Mouse (Mus musculus): Measurements from ENCODE around the gene Kif11. TPM values are rescaled to one million over a fixed set of nuclear protein-coding genes. Genes with fewer than 3 reads are reported as not detected.

Gene Kif11
- polyA plus RNA-seq, 2 experiments, result 46.7 to 47.1 TPM

DNA sequence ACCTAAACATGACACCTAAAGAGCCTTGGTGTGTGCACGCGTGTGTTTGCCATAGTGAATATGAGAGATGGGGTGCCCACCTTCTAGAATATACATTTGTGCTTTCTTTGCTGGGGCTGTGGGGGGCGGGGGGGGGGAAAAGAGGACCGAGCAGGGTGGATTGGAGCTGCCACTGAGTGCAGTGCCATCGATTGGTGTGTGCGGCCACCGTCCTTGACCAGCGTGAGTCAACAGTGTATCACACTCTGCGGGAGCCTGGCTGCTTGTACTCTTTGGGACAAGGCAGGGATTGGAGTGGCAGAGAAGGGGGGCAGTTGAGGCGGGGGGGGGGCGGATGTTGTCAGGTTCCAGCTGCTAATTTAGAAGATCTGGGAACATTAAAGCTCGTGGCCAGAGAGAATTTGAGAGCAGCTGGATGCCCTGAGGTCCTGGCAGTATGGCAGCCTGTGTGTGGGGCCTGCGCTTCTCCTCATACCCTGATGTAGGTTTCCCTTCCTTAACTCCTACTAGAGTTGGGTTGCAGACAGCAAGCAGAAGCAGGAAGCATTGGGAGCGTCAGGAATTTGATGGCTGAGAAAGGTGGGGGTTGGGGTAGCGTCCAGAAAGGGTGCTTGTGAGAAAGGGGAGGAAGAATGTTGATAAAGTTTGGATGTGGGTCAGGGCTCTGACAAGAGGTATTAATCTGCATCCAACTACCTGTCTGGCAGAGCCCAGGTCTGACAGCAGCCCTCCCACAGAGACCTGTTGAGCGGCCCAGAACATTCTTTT, 64.7 kb downstream of the Kif11 start:
- ATAC-seq (ENCODE audit: low FRiP score, low read depth) (no peak), DNase-seq (ENCODE audit: low spot score) (no peak)
- peaks cover 41% of the 10 kb centered on the region for H3K27me3 ChIP-seq (ENCODE audit: control insufficient read depth, insufficient read depth, low read length)
- WGBS, result 67% methylated on average over 14 of the region's 16 CpGs
- no peak overlapping the region for H3K27ac ChIP-seq (replicated peaks; ENCODE audit: low read depth, low read length)
- no peak overlapping the region for H3K9ac ChIP-seq (ENCODE audit: low read depth, low read length, severe bottlenecking)
- no peaks in the 10 kb centered on the region for H3K9me3 ChIP-seq (ENCODE audit: control insufficient read depth, low read length)
- H3K4me2 ChIP-seq (replicated peaks; ENCODE audit: low read depth, low read length, severe bottlenecking), result no peak overlapping the region
- no peaks in the 10 kb centered on the region for H3K4me1 ChIP-seq (ENCODE audit: control insufficient read depth, insufficient read depth, low read length)
- no peaks in the 10 kb centered on the region for H3K36me3 ChIP-seq (ENCODE audit: control insufficient read depth, insufficient read depth, low read length)
- TF ChIP-seq POLR2A (IDR thresholded peaks at IDR 0.05; ENCODE audit: borderline replicate concordance, extremely low read depth, insufficient read depth, insufficient read length), result no peak
- no peak overlapping the region for H3K4me3 ChIP-seq (replicated peaks; ENCODE audit: low read length)

GRCm38 (mm10) chr19:37442524-37443286, 66.5 kb downstream of the Kif11 start:
- Histone ChIP-seq H3K4me1 (ENCODE audit: control insufficient read depth, insufficient read depth, low read length) (no peaks in the 10 kb centered on the region), H3K9ac (ENCODE audit: low read depth, low read length, severe bottlenecking) (no peak overlapping the region), H3K27me3 (ENCODE audit: control insufficient read depth, insufficient read depth, low read length) (peaks cover 23% of the 10 kb centered on the region), H3K4me2 (replicated peaks; ENCODE audit: low read depth, low read length, severe bottlenecking) (no peak overlapping the region), H3K27ac (replicated peaks; ENCODE audit: low read depth, low read length) (no peak overlapping the region), H3K9me3 (ENCODE audit: control insufficient read depth, low read length) (no peaks in the 10 kb centered on the region), H3K36me3 (ENCODE audit: control insufficient read depth, insufficient read depth, low read length) (no peaks in the 10 kb centered on the region), H3K4me3 (replicated peaks; ENCODE audit: low read length) (no peak overlapping the region)
- TF ChIP-seq POLR2A (IDR thresholded peaks at IDR 0.05; ENCODE audit: borderline replicate concordance, extremely low read depth, insufficient read depth, insufficient read length), result no peak
- DNase-seq (ENCODE audit: low spot score) (no peak), ATAC-seq (ENCODE audit: low FRiP score, low read depth) (no peak)
- 76% methylated on average over 10 of the region's 10 CpGs for WGBS

- Histone ChIP-seq H3K36me3 (ENCODE audit: control insufficient read depth, insufficient read depth, low read length) (no peaks in the 10 kb centered on the region), H3K4me3 (replicated peaks; ENCODE audit: low read length) (no peak overlapping the region), H3K4me1 (ENCODE audit: control insufficient read depth, insufficient read depth, low read length) (no peaks in the 10 kb centered on the region), H3K4me2 (replicated peaks; ENCODE audit: low read depth, low read length, severe bottlenecking) (no peak overlapping the region), H3K27ac (replicated peaks; ENCODE audit: low read depth, low read length) (no peak overlapping the region), H3K27me3 (ENCODE audit: control insufficient read depth, insufficient read depth, low read length) (peaks cover 16% of the 10 kb centered on the region), H3K9me3 (ENCODE audit: control insufficient read depth, low read length) (no peaks in the 10 kb centered on the region), H3K9ac (ENCODE audit: low read depth, low read length, severe bottlenecking) (no peak overlapping the region)
- no peak for ATAC-seq (ENCODE audit: low FRiP score, low read depth)
- no peak for TF ChIP-seq POLR2A (IDR thresholded peaks at IDR 0.05; ENCODE audit: borderline replicate concordance, extremely low read depth, insufficient read depth, insufficient read length)
- no peak for DNase-seq (ENCODE audit: low spot score)
- WGBS, result 69% methylated on average over 4 of the region's 4 CpGs
Measured at GRCm38 (mm10) chr19:37443631-37444140, 67.5 kb downstream of the Kif11 start.

DNA sequence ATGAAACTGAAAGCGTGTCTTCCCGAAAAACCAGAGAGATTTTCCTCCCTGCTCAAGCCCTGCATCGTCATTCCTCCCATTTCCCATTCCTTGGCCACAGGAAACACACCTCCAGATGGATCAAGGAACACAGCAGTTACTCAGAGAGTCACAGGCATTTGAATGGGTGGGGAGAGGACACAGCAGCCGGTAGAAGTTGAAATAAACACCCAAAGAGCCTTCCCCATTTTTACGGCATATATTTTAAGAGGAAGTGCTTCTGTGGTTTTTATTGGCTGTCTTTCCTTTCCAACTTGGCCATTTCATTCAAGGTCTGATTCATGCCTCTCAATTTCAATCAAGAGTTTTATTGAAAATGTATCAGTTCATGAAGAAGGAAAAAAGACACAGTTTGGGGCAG, 72.0 kb downstream of the Kif11 start:
- H3K9me3 ChIP-seq (ENCODE audit: control insufficient read depth, low read length), result no peaks in the 10 kb centered on the region
- H3K9ac ChIP-seq (ENCODE audit: low read depth, low read length, severe bottlenecking), result no peak overlapping the region
- H3K4me2 ChIP-seq (replicated peaks; ENCODE audit: low read depth, low read length, severe bottlenecking), result no peak overlapping the region
- no peaks in the 10 kb centered on the region for H3K36me3 ChIP-seq (ENCODE audit: control insufficient read depth, insufficient read depth, low read length)
- 33% methylated on average over 5 of the region's 5 CpGs for WGBS
- no peak overlapping the region for H3K4me3 ChIP-seq (replicated peaks; ENCODE audit: low read length)
- no peaks in the 10 kb centered on the region for H3K4me1 ChIP-seq (ENCODE audit: control insufficient read depth, insufficient read depth, low read length)
- H3K27me3 ChIP-seq (ENCODE audit: control insufficient read depth, insufficient read depth, low read length), result no peaks in the 10 kb centered on the region
- DNase-seq (ENCODE audit: low spot score) (no peak), ATAC-seq (ENCODE audit: low FRiP score, low read depth) (no peak)
- no peak for TF ChIP-seq POLR2A (IDR thresholded peaks at IDR 0.05; ENCODE audit: borderline replicate concordance, extremely low read depth, insufficient read depth, insufficient read length)
- no peak overlapping the region for H3K27ac ChIP-seq (replicated peaks; ENCODE audit: low read depth, low read length)

GRCm38 (mm10) chr19:37449246-37449645, 73.0 kb downstream of the Kif11 start:
- no peak overlapping the region for H3K9ac ChIP-seq (ENCODE audit: low read depth, low read length, severe bottlenecking)
- ATAC-seq (ENCODE audit: low FRiP score, low read depth) (no peak), DNase-seq (ENCODE audit: low spot score) (no peak)
- no peaks in the 10 kb centered on the region for H3K27me3 ChIP-seq (ENCODE audit: control insufficient read depth, insufficient read depth, low read length)
- no peaks in the 10 kb centered on the region for H3K36me3 ChIP-seq (ENCODE audit: control insufficient read depth, insufficient read depth, low read length)
- no peak overlapping the region for H3K27ac ChIP-seq (replicated peaks; ENCODE audit: low read depth, low read length)
- no peaks in the 10 kb centered on the region for H3K9me3 ChIP-seq (ENCODE audit: control insufficient read depth, low read length)
- no peak overlapping the region for H3K4me3 ChIP-seq (replicated peaks; ENCODE audit: low read length)
- 66% methylated on average over 3 of the region's 3 CpGs for WGBS
- no peaks in the 10 kb centered on the region for H3K4me1 ChIP-seq (ENCODE audit: control insufficient read depth, insufficient read depth, low read length)
- H3K4me2 ChIP-seq (replicated peaks; ENCODE audit: low read depth, low read length, severe bottlenecking), result no peak overlapping the region
- no peak for TF ChIP-seq POLR2A (IDR thresholded peaks at IDR 0.05; ENCODE audit: borderline replicate concordance, extremely low read depth, insufficient read depth, insufficient read length)

Data from limb, embryonic 14.5 days (tissue).